ENCODE assay signal across 12 mouse cellular contexts in the genomic region with DNA sequence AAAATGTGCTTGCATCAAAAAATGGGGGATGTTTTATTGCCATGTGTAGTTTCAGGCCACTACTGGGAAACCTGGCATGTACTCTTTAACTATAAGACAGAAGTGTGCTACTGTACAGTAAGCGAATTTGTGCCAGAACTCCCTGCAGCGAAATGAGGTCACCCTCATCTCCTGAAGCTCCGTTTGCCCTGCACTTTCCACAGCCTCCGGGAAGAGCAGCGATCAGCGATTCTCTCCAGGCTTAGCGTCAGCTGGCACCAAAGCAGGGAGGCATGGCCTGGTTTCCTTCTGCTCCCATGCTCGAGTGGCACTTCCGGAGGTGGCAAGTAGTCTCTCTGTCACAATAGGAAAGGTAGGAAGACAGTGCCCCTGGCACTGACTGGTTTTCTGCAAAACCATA.
A peak's percentile ranks its signal among the peaks of the same experiment; 100 is the strongest.
DNase-seq lines count a peak whose midpoint lies in the region; ATAC-seq and TF ChIP-seq lines count a peak whose summit lies in the region.
"Had no signal": no experiment of that assay in that cellular context is flagged by ENCODE, and none has a peak within 500 bp of the region (broad histone marks: within the 10 kb centered on the region; RNA-seq: fewer than 3 reads in every experiment).

No protein-coding gene starts in this region.

- peak; percentile 98 for ATAC-seq in frontal cortex, adult (ENCODE audit: low TSS enrichment)
- ATAC-seq in midbrain, embryonic 14.5 days (ENCODE audit: low FRiP score, low TSS enrichment), result no peak
- no peak for ATAC-seq in midbrain, embryonic 13.5 days
- no peak for ATAC-seq in liver, postnatal 0 days
- no peak for ATAC-seq in megakaryocyte progenitor cell, adult 5-6 weeks (replicated peaks; ENCODE audit: poor library complexity)

- no peak for DNase-seq in frontal cortex, postnatal 25 days (ENCODE audit: low spot score in 2 of 2)
- DNase-seq in midbrain, embryonic 14.5 days, result peak; percentile 23
- peak; percentile 93 for DNase-seq in cerebellum, adult 8-10 months
- peak; percentile 81 for DNase-seq in retina, postnatal 1 day
- DNase-seq in liver, postnatal 0 days, result no peak
- DNase-seq: B cell, adult 2 months had no signal

- no peaks in the 10 kb centered on the region for H3K4me1 ChIP-seq in midbrain, embryonic 14.5 days (ENCODE audit: control insufficient read depth, insufficient read depth, low read length)
- H3K4me1 ChIP-seq in midbrain, embryonic 13.5 days (replicated peaks), result no peaks in the 10 kb centered on the region
- H3K4me1 ChIP-seq in liver, postnatal 0 days (ENCODE audit: insufficient read depth), result no peaks in the 10 kb centered on the region
- H3K4me1 ChIP-seq: hindbrain, embryonic 10.5 days; megakaryocyte, embryonic 14.5 days had no signal

- no peak for TF ChIP-seq EP300 in liver, postnatal 0 days (IDR thresholded peaks at IDR 0.05; ENCODE audit: low read depth)

- no peak overlapping the region for H3K4me3 ChIP-seq in midbrain, embryonic 14.5 days (replicated peaks; ENCODE audit: low read depth, low read length)
- no peak overlapping the region for H3K4me3 ChIP-seq in midbrain, embryonic 13.5 days (replicated peaks)
- no peak overlapping the region for H3K4me3 ChIP-seq in liver, postnatal 0 days (ENCODE audit: low read depth, low read length)
- H3K4me3 ChIP-seq: hindbrain, embryonic 10.5 days; megakaryocyte, embryonic 14.5 days had no signal

- TF ChIP-seq CTCF in liver, postnatal 0 days (IDR thresholded peaks at IDR 0.05; ENCODE audit: low read depth), result no peak

- H3K27ac ChIP-seq in midbrain, embryonic 14.5 days (replicated peaks; ENCODE audit: low read depth, low read length), result no peak overlapping the region
- no peak overlapping the region for H3K27ac ChIP-seq in midbrain, embryonic 13.5 days
- H3K27ac ChIP-seq in liver, postnatal 0 days (ENCODE audit: low read depth), result no peak overlapping the region
- H3K27ac ChIP-seq: hindbrain, embryonic 10.5 days; stomach, postnatal 0 days had no signal

- no peak overlapping the region for H3K4me2 ChIP-seq in midbrain, embryonic 14.5 days (ENCODE audit: low read length)
- no peak overlapping the region for H3K4me2 ChIP-seq in midbrain, embryonic 13.5 days (replicated peaks)
- H3K4me2 ChIP-seq in liver, postnatal 0 days (ENCODE audit: low read depth, low read length), result no peak overlapping the region

- H3K36me3 ChIP-seq in midbrain, embryonic 14.5 days (ENCODE audit: control insufficient read depth, insufficient read depth, low read length), result no peaks in the 10 kb centered on the region
- no peaks in the 10 kb centered on the region for H3K36me3 ChIP-seq in midbrain, embryonic 13.5 days
- no peaks in the 10 kb centered on the region for H3K36me3 ChIP-seq in liver, postnatal 0 days (replicated peaks; ENCODE audit: insufficient read depth, low read length)
- H3K36me3 ChIP-seq: hindbrain, embryonic 10.5 days had no signal

- no peaks in the 10 kb centered on the region for H3K27me3 ChIP-seq in midbrain, embryonic 14.5 days (ENCODE audit: control insufficient read depth, insufficient read depth, low read length)
- no peaks in the 10 kb centered on the region for H3K27me3 ChIP-seq in midbrain, embryonic 13.5 days
- H3K27me3 ChIP-seq in liver, postnatal 0 days (ENCODE audit: insufficient read depth, low read length), result no peaks in the 10 kb centered on the region

- no peak overlapping the region for H3K9ac ChIP-seq in midbrain, embryonic 14.5 days (replicated peaks; ENCODE audit: low read length)
- H3K9ac ChIP-seq in midbrain, embryonic 13.5 days (replicated peaks), result no peak overlapping the region
- no peak overlapping the region for H3K9ac ChIP-seq in liver, postnatal 0 days (replicated peaks)

- WGBS in midbrain, embryonic 14.5 days, result 82% methylated on average over 9 of the region's 9 CpGs
- WGBS in midbrain, embryonic 13.5 days, result 85% methylated on average over 9 of the region's 9 CpGs
- WGBS in liver, postnatal 0 days (ENCODE audit: insufficient replicate concordance), result 81% methylated on average over 9 of the region's 9 CpGs

- H3K9me3 ChIP-seq in midbrain, embryonic 14.5 days (ENCODE audit: control insufficient read depth, low read length), result no peaks in the 10 kb centered on the region
- H3K9me3 ChIP-seq in midbrain, embryonic 13.5 days, result no peaks in the 10 kb centered on the region
- no peaks in the 10 kb centered on the region for H3K9me3 ChIP-seq in liver, postnatal 0 days (ENCODE audit: low read length)
- H3K9me3 ChIP-seq: hindbrain, embryonic 10.5 days; megakaryocyte, embryonic 14.5 days had no signal

Comparison
In these comparisons a context has a peak if more than half of its experiments do, and no peak if none do; other contexts are left out.
1. DNase-seq: peak in midbrain, embryonic 14.5 days (single experiment), cerebellum, adult 8-10 months (single experiment) and retina, postnatal 1 day (single experiment); none in frontal cortex, postnatal 25 days (0 of 2) and liver, postnatal 0 days (single experiment).